Mouse (Mus musculus): ENCODE data around the gene Neurl1b.

DNA sequence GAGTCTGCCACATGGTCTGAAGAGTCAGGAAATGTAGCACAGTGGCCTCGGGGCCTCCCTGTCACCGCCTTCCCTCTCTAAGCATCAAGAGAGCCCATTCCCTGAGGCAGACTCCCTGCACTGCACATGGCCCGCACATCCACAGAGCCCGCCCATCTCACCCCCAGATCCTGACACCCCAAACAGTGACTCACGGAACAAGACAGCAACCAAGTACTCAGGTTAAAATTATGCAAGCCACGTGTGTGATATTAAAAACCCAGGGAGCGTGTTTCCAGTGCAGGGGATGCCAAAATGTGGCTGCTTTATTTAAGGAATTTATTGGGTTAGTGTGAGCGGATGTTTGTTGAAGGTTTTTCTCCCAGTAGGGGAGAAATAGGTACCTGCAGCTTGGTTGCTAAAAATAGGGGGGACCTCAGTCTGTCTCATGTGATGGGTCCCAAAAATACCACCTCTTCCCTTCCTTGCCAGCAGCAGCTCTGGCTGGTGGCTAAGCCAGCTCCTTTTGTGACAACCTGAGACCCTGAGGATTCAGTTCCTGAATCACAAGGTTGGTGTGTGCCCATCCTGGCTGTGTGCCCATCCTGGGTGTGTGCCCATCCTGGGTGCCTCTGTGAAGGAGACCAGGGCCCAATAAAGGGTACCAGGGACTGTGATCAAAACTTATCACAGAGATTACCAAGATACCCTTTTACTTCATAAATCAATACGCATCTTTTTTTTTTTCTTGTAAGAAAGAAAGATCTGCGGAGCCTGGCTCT is 9.1 kb upstream of the Neurl1b start:
- no peak for TF ChIP-seq CTCF (IDR thresholded peaks at IDR 0.05; ENCODE audit: extremely low read depth, insufficient read depth, insufficient read length, insufficient replicate concordance)
- TF ChIP-seq POLR2A (IDR thresholded peaks at IDR 0.05; ENCODE audit: low read depth, low read length), result no peak
